Mouse (Mus musculus) brain, embryonic 18.5 days (tissue): ENCODE data around the gene Sorbs1.

Experiments
- DNase-seq: peaks from one replicate; pipeline ENCODE4 v3.0.0-alpha.2; 2012; ENCODE audit warnings: low read depth, low spot score

Sorbs1 gene

GRCm38 (mm10) chr19:40478161-40478575 is 35.4 kb downstream of the Sorbs1 start:
- DNase-seq = no peak

- no peak for DNase-seq
These were observed 36.1 kb downstream of the Sorbs1 start for GRCm38 (mm10) chr19:40477445-40477941.

- DNase-seq = no peak
These were observed 37.1 kb downstream of the Sorbs1 start for GRCm38 (mm10) chr19:40476491-40476890.

GRCm38 (mm10) chr19:40471526-40472245 is 41.9 kb downstream of the Sorbs1 start:
- peak; percentile 57 for DNase-seq

- no peak for DNase-seq
These were observed 43.8 kb downstream of the Sorbs1 start for GRCm38 (mm10) chr19:40469792-40470191.

GRCm38 (mm10) chr19:40468308-40468707 is 45.3 kb downstream of the Sorbs1 start:
- DNase-seq = no peak

- DNase-seq = no peak
These were observed 45.8 kb downstream of the Sorbs1 start for GRCm38 (mm10) chr19:40467810-40468209.

- DNase-seq = no peak
These were observed 48.2 kb downstream of the Sorbs1 start for GRCm38 (mm10) chr19:40465339-40465738.

GRCm38 (mm10) chr19:40464408-40464807 is 49.2 kb downstream of the Sorbs1 start:
- DNase-seq = no peak

- DNase-seq = no peak
These were observed 50.7 kb downstream of the Sorbs1 start for GRCm38 (mm10) chr19:40462892-40463291.

GRCm38 (mm10) chr19:40462481-40462880 is 51.1 kb downstream of the Sorbs1 start:
- no peak for DNase-seq

- no peak for DNase-seq
These were observed 51.9 kb downstream of the Sorbs1 start for GRCm38 (mm10) chr19:40461662-40462061.

- no peak for DNase-seq
These were observed 52.6 kb downstream of the Sorbs1 start for GRCm38 (mm10) chr19:40460854-40461490.

GRCm38 (mm10) chr19:40459338-40459737 is 54.2 kb downstream of the Sorbs1 start:
- no peak for DNase-seq

GRCm38 (mm10) chr19:40458806-40459205 is 54.8 kb downstream of the Sorbs1 start:
- DNase-seq = no peak

GRCm38 (mm10) chr19:40455248-40455647 is 58.3 kb downstream of the Sorbs1 start:
- no peak for DNase-seq

- DNase-seq = no peak
These were observed 59.5 kb downstream of the Sorbs1 start for GRCm38 (mm10) chr19:40454096-40454495.

- no peak for DNase-seq
These were observed 61.4 kb downstream of the Sorbs1 start for GRCm38 (mm10) chr19:40452201-40452600.

- no peak for DNase-seq
These were observed 62.3 kb downstream of the Sorbs1 start for GRCm38 (mm10) chr19:40451307-40451706.

GRCm38 (mm10) chr19:40446525-40446924 is 67.1 kb downstream of the Sorbs1 start:
- no peak for DNase-seq

GRCm38 (mm10) chr19:40442377-40442776 is 71.2 kb downstream of the Sorbs1 start:
- DNase-seq = no peak

GRCm38 (mm10) chr19:40440951-40441350 is 72.6 kb downstream of the Sorbs1 start:
- no peak for DNase-seq

- DNase-seq = no peak
These were observed 74.7 kb downstream of the Sorbs1 start for GRCm38 (mm10) chr19:40438907-40439306.
